Mouse (Mus musculus): ENCODE measurements around the gene Mettl1. TPM values are rescaled to one million over a fixed set of nuclear protein-coding genes. Genes with fewer than 3 reads are reported as not detected.

The Mettl1 gene
- polyA plus RNA-seq, 1 experiment from 2014 or later, result 47.6 TPM

GRCm38 (mm10) chr10:127037641-127038040 lies 3.6 kb upstream of the Mettl1 start:
- Histone ChIP-seq H3K9me3 (ENCODE audit: control insufficient read depth, low read length) (no peaks in the 10 kb centered on the region), H3K27ac (replicated peaks; ENCODE audit: low read depth, low read length) (no peak overlapping the region), H3K4me3 (ENCODE audit: low read depth, low read length) (no peak overlapping the region), H3K27me3 (ENCODE audit: control insufficient read depth, insufficient read depth, low read length) (no peaks in the 10 kb centered on the region; the same call in 1 of the 2 replicates), H3K4me1 (ENCODE audit: control insufficient read depth, insufficient read depth, low read length) (0 out of 2 replicates have a peak, but pooled peaks cover 4% of the 10 kb centered on the region), H3K9ac (ENCODE audit: low read length) (no peak overlapping the region), H3K36me3 (ENCODE audit: control insufficient read depth, insufficient read depth, low read length) (no peaks in the 10 kb centered on the region), H3K4me2 (ENCODE audit: low read depth, severe bottlenecking) (no peak overlapping the region)
- 75% methylated on average over 12 of the region's 12 CpGs for WGBS
- DNase-seq (ENCODE audit: low spot score) (no peak), ATAC-seq (ENCODE audit: insufficient number of reproducible peaks, low FRiP score, low TSS enrichment, low read depth) (no peak)

GRCm38 (mm10) chr10:127040569-127041214 lies 522 bp upstream of the Mettl1 start:
- H3K27me3 ChIP-seq (ENCODE audit: control insufficient read depth, insufficient read depth, low read length), result no peaks in the 10 kb centered on the region; the same call in 1 of the 2 replicates
- ATAC-seq (ENCODE audit: insufficient number of reproducible peaks, low FRiP score, low TSS enrichment, low read depth) (no peak; the same call in 1 of the 2 replicates), DNase-seq (ENCODE audit: low spot score) (no peak)
- 2% methylated on average over 20 of the region's 20 CpGs for WGBS
- H3K9ac ChIP-seq (ENCODE audit: low read length), result peak overlapping the region; percentile 63
- H3K9me3 ChIP-seq (ENCODE audit: control insufficient read depth, low read length), result no peaks in the 10 kb centered on the region
- H3K4me3 ChIP-seq (ENCODE audit: low read depth, low read length), result peak overlapping the region; percentile 90
- peak overlapping the region; percentile 98 for H3K4me2 ChIP-seq (ENCODE audit: low read depth, severe bottlenecking)
- no peaks in the 10 kb centered on the region for H3K36me3 ChIP-seq (ENCODE audit: control insufficient read depth, insufficient read depth, low read length)
- no peak overlapping the region for H3K27ac ChIP-seq (replicated peaks; ENCODE audit: low read depth, low read length)
- H3K4me1 ChIP-seq (ENCODE audit: control insufficient read depth, insufficient read depth, low read length), result 0 out of 2 replicates have a peak, but pooled peaks cover 4% of the 10 kb centered on the region

- Histone ChIP-seq H3K4me1 (ENCODE audit: control insufficient read depth, insufficient read depth, low read length) (0 out of 2 replicates have a peak, but pooled peaks cover 4% of the 10 kb centered on the region), H3K4me3 (ENCODE audit: low read depth, low read length) (peak overlapping the region; percentile 90), H3K9ac (ENCODE audit: low read length) (peak overlapping the region; percentile 63), H3K9me3 (ENCODE audit: control insufficient read depth, low read length) (no peaks in the 10 kb centered on the region), H3K36me3 (ENCODE audit: control insufficient read depth, insufficient read depth, low read length) (no peaks in the 10 kb centered on the region; the same call in 1 of the 2 replicates), H3K4me2 (ENCODE audit: low read depth, severe bottlenecking) (peak overlapping the region; percentile 98), H3K27ac (replicated peaks; ENCODE audit: low read depth, low read length) (no peak overlapping the region), H3K27me3 (ENCODE audit: control insufficient read depth, insufficient read depth, low read length) (no peaks in the 10 kb centered on the region; the same call in 1 of the 2 replicates)
- ATAC-seq (ENCODE audit: insufficient number of reproducible peaks, low FRiP score, low TSS enrichment, low read depth) (peak; percentile 67), DNase-seq (ENCODE audit: low spot score) (peak; percentile 96)
- 0% methylated on average over 44 of the region's 44 CpGs for WGBS
Measured at GRCm38 (mm10) chr10:127041774-127042338, 642 bp downstream of the Mettl1 start.

GRCm38 (mm10) chr10:127042468-127043115 lies 1.4 kb downstream of the Mettl1 start:
- WGBS, result 22% methylated on average over 5 of the region's 5 CpGs
- H3K9ac ChIP-seq (ENCODE audit: low read length), result peak overlapping the region; percentile 63
- H3K27me3 ChIP-seq (ENCODE audit: control insufficient read depth, insufficient read depth, low read length), result peaks cover 1% of the 10 kb centered on the region
- DNase-seq (ENCODE audit: low spot score) (no peak), ATAC-seq (ENCODE audit: insufficient number of reproducible peaks, low FRiP score, low TSS enrichment, low read depth) (0 out of 2 replicates have a peak, but pooled peaks have one; percentile 4)
- H3K36me3 ChIP-seq (ENCODE audit: control insufficient read depth, insufficient read depth, low read length), result no peaks in the 10 kb centered on the region; the same call in 1 of the 2 replicates
- peak overlapping the region; percentile 90 for H3K4me3 ChIP-seq (ENCODE audit: low read depth, low read length)
- peak overlapping the region; percentile 98 for H3K4me2 ChIP-seq (ENCODE audit: low read depth, severe bottlenecking)
- no peaks in the 10 kb centered on the region for H3K9me3 ChIP-seq (ENCODE audit: control insufficient read depth, low read length)
- H3K4me1 ChIP-seq (ENCODE audit: control insufficient read depth, insufficient read depth, low read length), result 0 out of 2 replicates have a peak, but pooled peaks cover 4% of the 10 kb centered on the region
- no peak overlapping the region for H3K27ac ChIP-seq (replicated peaks; ENCODE audit: low read depth, low read length)

- ATAC-seq (ENCODE audit: insufficient number of reproducible peaks, low FRiP score, low TSS enrichment, low read depth) (no peak), DNase-seq (ENCODE audit: low spot score) (no peak)
- no peak overlapping the region; the same call in 1 of the 2 replicates for H3K4me3 ChIP-seq (ENCODE audit: low read depth, low read length)
- H3K9ac ChIP-seq (ENCODE audit: low read length), result no peak overlapping the region
- H3K27ac ChIP-seq (replicated peaks; ENCODE audit: low read depth, low read length), result no peak overlapping the region
- H3K4me2 ChIP-seq (ENCODE audit: low read depth, severe bottlenecking), result no peak overlapping the region
- no peaks in the 10 kb centered on the region; the same call in 1 of the 2 replicates for H3K36me3 ChIP-seq (ENCODE audit: control insufficient read depth, insufficient read depth, low read length)
- peaks cover 7% of the 10 kb centered on the region for H3K27me3 ChIP-seq (ENCODE audit: control insufficient read depth, insufficient read depth, low read length)
- H3K4me1 ChIP-seq (ENCODE audit: control insufficient read depth, insufficient read depth, low read length), result 0 out of 2 replicates have a peak, but pooled peaks cover 4% of the 10 kb centered on the region
- H3K9me3 ChIP-seq (ENCODE audit: control insufficient read depth, low read length), result no peaks in the 10 kb centered on the region
- WGBS, result 92% methylated on average over 6 of the region's 6 CpGs
Measured at GRCm38 (mm10) chr10:127043187-127043586, 2.0 kb downstream of the Mettl1 start.

GRCm38 (mm10) chr10:127047954-127048353 lies 6.7 kb downstream of the Mettl1 start, which contains the start of gene Cyp27b1:
Cyp27b1 (plus strand) TSS chr10:127048250.
- H3K4me2 ChIP-seq (ENCODE audit: low read depth, severe bottlenecking), result no peak within 1 kb of the TSS
- no peaks in the 10 kb centered on the region; the same call in 1 of the 2 replicates for H3K36me3 ChIP-seq (ENCODE audit: control insufficient read depth, insufficient read depth, low read length)
- DNase-seq (ENCODE audit: low spot score) (no peak), ATAC-seq (ENCODE audit: insufficient number of reproducible peaks, low FRiP score, low TSS enrichment, low read depth) (no peak)
- H3K4me1 ChIP-seq (ENCODE audit: control insufficient read depth, insufficient read depth, low read length), result 0 out of 2 replicates have a peak, but pooled peaks cover 6% of the 10 kb centered on the region
- no peak within 1 kb of the TSS; the same call in 1 of the 2 replicates for H3K9ac ChIP-seq (ENCODE audit: low read length)
- no peak within 1 kb of the TSS for H3K27ac ChIP-seq (replicated peaks; ENCODE audit: low read depth, low read length)
- H3K4me3 ChIP-seq (ENCODE audit: low read depth, low read length), result 0 out of 2 replicates have a peak within 1 kb of the TSS, but pooled peaks have one; percentile 5
- peaks cover 39% of the 10 kb centered on the region for H3K27me3 ChIP-seq (ENCODE audit: control insufficient read depth, insufficient read depth, low read length)
- WGBS, result 30% methylated on average over 5 of the region's 5 CpGs
- no peaks in the 10 kb centered on the region for H3K9me3 ChIP-seq (ENCODE audit: control insufficient read depth, low read length)

GRCm38 (mm10) chr10:127048608-127049394 lies 7.6 kb downstream of the Mettl1 start:
- ATAC-seq (ENCODE audit: insufficient number of reproducible peaks, low FRiP score, low TSS enrichment, low read depth) (no peak), DNase-seq (ENCODE audit: low spot score) (no peak)
- no peaks in the 10 kb centered on the region for H3K9me3 ChIP-seq (ENCODE audit: control insufficient read depth, low read length)
- peak overlapping the region; percentile 17; the same call in 1 of the 2 replicates for H3K4me2 ChIP-seq (ENCODE audit: low read depth, severe bottlenecking)
- H3K9ac ChIP-seq (ENCODE audit: low read length), result no peak overlapping the region
- H3K27ac ChIP-seq (replicated peaks; ENCODE audit: low read depth, low read length), result no peak overlapping the region
- 5% methylated on average over 35 of the region's 35 CpGs for WGBS
- 0 out of 2 replicates have a peak, but pooled peaks cover 6% of the 10 kb centered on the region for H3K4me1 ChIP-seq (ENCODE audit: control insufficient read depth, insufficient read depth, low read length)
- no peaks in the 10 kb centered on the region; the same call in 1 of the 2 replicates for H3K36me3 ChIP-seq (ENCODE audit: control insufficient read depth, insufficient read depth, low read length)
- 0 out of 2 replicates have a peak overlapping the region, but pooled peaks have one; percentile 5 for H3K4me3 ChIP-seq (ENCODE audit: low read depth, low read length)
- peaks cover 39% of the 10 kb centered on the region for H3K27me3 ChIP-seq (ENCODE audit: control insufficient read depth, insufficient read depth, low read length)
